Mouse (Mus musculus) cortical plate, adult 2 months (tissue): ENCODE data around the gene Ccdc106.

Experiments
- CTCF ChIP-seq: fragments of 200-500 bp; IDR thresholded peaks from 2 replicates; pipeline ENCODE4 v1.5.1; 2011; ENCODE audit warnings: mild to moderate bottlenecking, control low read depth, low read length; ENCODE audit not compliant: insufficient read depth; ENCODE audit errors: extremely low read depth
- POLR2A ChIP-seq: fragments of 200-500 bp; IDR thresholded peaks from 2 replicates; pipeline ENCODE4 v1.6.1; 2011; ENCODE audit warnings: mild to moderate bottlenecking, low read length, control low read depth; ENCODE audit not compliant: insufficient read depth; ENCODE audit errors: extremely low read depth

DNA sequence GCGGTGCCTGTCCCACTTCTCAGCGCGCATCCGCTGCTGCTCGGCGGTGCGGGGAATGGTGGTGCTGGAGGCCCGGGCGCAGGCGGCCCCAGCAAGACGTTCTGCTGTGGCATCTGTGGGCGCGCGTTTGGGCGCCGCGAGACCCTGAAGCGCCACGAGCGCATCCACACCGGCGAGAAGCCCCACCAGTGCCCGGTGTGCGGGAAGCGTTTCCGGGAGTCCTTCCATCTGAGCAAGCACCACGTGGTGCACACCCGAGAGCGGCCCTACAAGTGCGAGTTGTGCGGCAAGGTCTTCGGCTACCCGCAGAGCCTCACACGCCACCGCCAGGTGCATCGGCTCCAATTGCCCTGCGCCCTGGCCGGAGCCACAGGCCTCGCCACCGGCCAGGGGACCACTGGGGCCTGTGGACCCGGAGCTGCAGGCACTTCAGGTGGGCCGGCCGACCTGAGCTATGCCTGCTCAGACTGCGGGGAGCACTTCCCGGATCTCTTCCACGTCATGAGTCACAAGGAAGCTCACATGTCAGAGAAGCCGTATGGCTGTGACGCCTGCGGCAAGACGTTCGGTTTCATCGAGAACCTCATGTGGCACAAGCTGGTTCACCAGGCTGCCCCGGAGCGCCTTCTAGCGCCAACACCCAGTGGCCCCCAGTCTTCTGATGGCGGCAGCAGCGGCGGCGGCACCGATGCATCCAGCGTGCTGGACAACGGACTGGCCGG lies 10.4 kb downstream of the Ccdc106 start:
- TF ChIP-seq POLR2A (no peak), CTCF (no peak)
